Mouse (Mus musculus) forebrain, embryonic 12.5 days (tissue): Measurements from ENCODE around the gene Edn2. TPM values are rescaled to one million over a fixed set of nuclear protein-coding genes. Genes with fewer than 3 reads are reported as not detected.

Source experiments
- ATAC-seq: fragments of 200-750 bp; cut with Nextera tagmentation; 2 replicates; pipeline ENCODE4 v1.8.0; 2017; ENCODE audit warnings: moderate TSS enrichment; ENCODE audit not compliant: low FRiP score
- H3K27ac ChIP-seq: fragments of 300-500 bp; sonication (generic); 2 replicates; pipeline ENCODE4 v1.5.1; 2016; ENCODE audit warnings: mild to moderate bottlenecking
- H3K27me3 ChIP-seq: fragments of 300-500 bp; sonication (generic); 2 replicates; pipeline ENCODE4 v1.6.1; 2016; ENCODE audit warnings: mild to moderate bottlenecking
- H3K36me3 ChIP-seq: fragments of 300-500 bp; sonication (generic); replicated peaks from 2 replicates; pipeline ENCODE4 v1.6.1; 2016; ENCODE audit warnings: mild to moderate bottlenecking
- H3K4me1 ChIP-seq: fragments of 300-500 bp; sonication (generic); 2 replicates; pipeline ENCODE4 v1.6.1; 2016
- H3K4me2 ChIP-seq: fragments of 300-500 bp; sonication (generic); 2 replicates; pipeline ENCODE4 v1.6.1; 2016; ENCODE audit warnings: mild to moderate bottlenecking, moderate library complexity
- H3K4me3 ChIP-seq: fragments of 300-500 bp; sonication (generic); replicated peaks from 2 replicates; pipeline ENCODE4 v1.5.1; 2016; ENCODE audit warnings: mild to moderate bottlenecking
- H3K9ac ChIP-seq: fragments of 300-500 bp; sonication (generic); 2 replicates; pipeline ENCODE4 v1.6.1; 2016; ENCODE audit warnings: mild to moderate bottlenecking
- H3K9me3 ChIP-seq: fragments of 300-500 bp; sonication (generic); 2 replicates; pipeline ENCODE4 v1.6.1; 2016
- polyA plus RNA-seq: library from polyadenylated mRNA; unstranded; fragments of >200 nt; fragmentation: Nextera tagmentation; extraction: Ambion mirVana; gene quantifications from 2 replicates; pipeline ENCODE4 v1.2.1, GENCODE M21; 2016

Edn2 gene
- polyA plus RNA-seq, 1 experiment from 2014 or later: not detected

- no peak overlapping the region for H3K4me2 ChIP-seq
- H3K36me3 ChIP-seq: no peaks in the 10 kb centered on the region
- H3K27ac ChIP-seq: no peak overlapping the region
- no peak overlapping the region for H3K4me3 ChIP-seq
- no peak for ATAC-seq
- H3K27me3 ChIP-seq: 0 out of 2 replicates have a peak, but pooled peaks cover 3% of the 10 kb centered on the region
- H3K4me1 ChIP-seq: peaks cover 13% of the 10 kb centered on the region
- H3K9ac ChIP-seq: no peak overlapping the region
- no peaks in the 10 kb centered on the region for H3K9me3 ChIP-seq
Observed at GRCm38 (mm10) chr4:120216883-120217282, 55.9 kb downstream of the Edn2 start.

Other genes with a start within 250 kb of the Edn2 start
- not detected in 2 replicates for gene AL607142.1, start 96.2 kb upstream of the Edn2 start, polyA plus RNA-seq
- 0.96 and 1.1 TPM in 2 replicates for gene Foxo6, start 126.1 kb downstream of the Edn2 start, polyA plus RNA-seq
- gene Scmh1, start 244.1 kb downstream of the Edn2 start, polyA plus RNA-seq: 44.6 and 52.7 TPM in 2 replicates